Mouse (Mus musculus) liver, embryonic 13.5 days (tissue): ENCODE measurements around the gene Slc39a7. TPM values are rescaled to one million over a fixed set of nuclear protein-coding genes. Genes with fewer than 3 reads are reported as not detected.
"Not testable (repeated sequence)": the region's sequence is repeated elsewhere in the genome, so short reads cannot be mapped to it uniquely, and the experiment has no call there.

Source experiments
- ATAC-seq: fragments of 200-750 bp; cut with Nextera tagmentation; 2 replicates; pipeline ENCODE4 v1.8.0; 2017; ENCODE audit warnings: low read depth, mild to moderate bottlenecking, moderate number of reproducible peaks, moderate library complexity
- DNase-seq: peaks from one replicate; pipeline ENCODE4 v3.0.0; 2022
- H3K27ac ChIP-seq: fragments of 300-500 bp; sonication (generic); 2 replicates; pipeline ENCODE4 v1.5.1; 2015; ENCODE audit warnings: moderate library complexity, mild to moderate bottlenecking, inconsistent platforms
- H3K27me3 ChIP-seq: fragments of 300-500 bp; sonication (generic); 2 replicates; pipeline ENCODE4 v1.6.1; 2015; ENCODE audit warnings: mild to moderate bottlenecking, inconsistent platforms
- H3K36me3 ChIP-seq: fragments of 300-500 bp; sonication (generic); 2 replicates; pipeline ENCODE4 v1.6.1; 2015; ENCODE audit warnings: mild to moderate bottlenecking, inconsistent platforms
- H3K4me1 ChIP-seq: fragments of 300-500 bp; sonication (generic); replicated peaks from 2 replicates; pipeline ENCODE4 v1.6.1; 2015; ENCODE audit warnings: inconsistent platforms
- H3K4me2 ChIP-seq: fragments of 300-500 bp; sonication (generic); 2 replicates; pipeline ENCODE4 v1.6.1; 2015; ENCODE audit warnings: inconsistent platforms, mild to moderate bottlenecking, moderate library complexity
- H3K4me3 ChIP-seq: fragments of 300-500 bp; sonication (generic); replicated peaks from 2 replicates; pipeline ENCODE4 v1.5.1; 2015; ENCODE audit warnings: mild to moderate bottlenecking, inconsistent platforms
- H3K9ac ChIP-seq: fragments of 300-500 bp; sonication (generic); 2 replicates; pipeline ENCODE4 v1.6.1; 2015; ENCODE audit warnings: mild to moderate bottlenecking, inconsistent platforms
- H3K9me3 ChIP-seq: fragments of 300-500 bp; sonication (generic); replicated peaks from 2 replicates; pipeline ENCODE4 v1.6.1; 2016; ENCODE audit warnings: inconsistent platforms
- WGBS: fragments of 180-500 bp; shearing (Covaris S2); methylation state at CpG from one replicate; pipeline ENCODE4 v1.1.7; 2015; ENCODE audit not compliant: insufficient replicate concordance; 5-methylcytosine and 5-hydroxymethylcytosine counted together
- polyA plus RNA-seq: library from polyadenylated mRNA; unstranded; fragments of >200 nt; fragmentation: Nextera tagmentation; extraction: Ambion mirVana; gene quantifications from 2 replicates; pipeline ENCODE4 v1.2.1, GENCODE M21; 2015

Slc39a7 gene
- polyA plus RNA-seq, 1 experiment from 2014 or later: 71.7 TPM

DNA sequence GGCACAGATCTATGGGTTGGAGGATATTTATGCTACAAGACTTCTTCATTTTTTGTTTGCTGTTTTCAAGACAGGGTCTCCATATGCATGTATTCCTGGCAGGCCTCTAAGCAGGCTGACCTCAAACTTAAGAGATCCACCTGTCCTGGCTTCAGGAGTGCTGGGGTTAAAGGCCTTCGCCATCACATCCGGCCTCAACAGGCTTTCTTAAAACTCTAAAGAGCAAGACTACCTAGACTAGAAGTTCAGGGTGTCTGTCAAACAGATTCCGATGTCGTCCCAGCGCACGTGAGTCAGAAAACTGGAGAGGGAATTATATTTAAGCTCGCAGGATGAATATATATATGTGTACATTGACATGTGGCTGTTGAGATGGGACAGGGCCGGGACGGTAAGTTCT, 7.8 kb downstream of the Slc39a7 start:
- H3K36me3 ChIP-seq: peaks cover 42% of the 10 kb centered on the region
- DNase-seq (no peak), ATAC-seq (no peak)
- peak overlapping the region; percentile 98 for H3K4me2 ChIP-seq
- H3K9me3 ChIP-seq: peaks cover 26% of the 10 kb centered on the region
- H3K9ac ChIP-seq: peak overlapping the region; percentile 87
- H3K27me3 ChIP-seq: no peaks in the 10 kb centered on the region
- no peak overlapping the region for H3K27ac ChIP-seq
- peak overlapping the region; percentile 80 for H3K4me3 ChIP-seq
- 67% methylated on average over 9 of the region's 9 CpGs for WGBS
- H3K4me1 ChIP-seq: peaks cover 48% of the 10 kb centered on the region

DNA sequence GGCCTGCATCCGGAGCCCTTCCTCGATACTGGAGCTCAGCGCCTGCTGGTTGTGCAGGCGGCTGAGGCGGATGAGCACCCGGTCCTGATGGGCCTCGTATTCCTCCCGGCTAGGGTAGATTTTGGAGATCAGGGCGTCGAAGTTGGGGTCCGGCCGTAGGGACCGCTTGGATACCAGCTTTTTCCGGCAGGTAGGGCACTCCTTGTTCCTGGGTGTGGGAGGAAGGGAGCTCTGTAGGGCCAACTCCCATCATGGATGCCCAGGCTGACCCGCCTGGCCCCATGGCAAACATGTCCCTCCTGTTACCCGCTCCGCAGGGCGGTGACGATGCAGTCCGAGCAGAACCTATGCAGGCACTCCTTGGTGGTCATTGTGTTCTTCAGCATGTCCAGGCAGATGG, 8.5 kb downstream of the Slc39a7 start:
- H3K27me3 ChIP-seq: no peaks in the 10 kb centered on the region
- no peak for DNase-seq
- H3K4me3 ChIP-seq: no peak overlapping the region
- no peak overlapping the region for H3K4me2 ChIP-seq
- peaks cover 36% of the 10 kb centered on the region for H3K36me3 ChIP-seq
- H3K4me1 ChIP-seq: peaks cover 41% of the 10 kb centered on the region
- H3K9me3 ChIP-seq: peaks cover 26% of the 10 kb centered on the region
- H3K9ac ChIP-seq: no peak overlapping the region
- ATAC-seq: no peak
- H3K27ac ChIP-seq: no peak overlapping the region
- 94% methylated on average over 20 of the region's 20 CpGs for WGBS

DNA sequence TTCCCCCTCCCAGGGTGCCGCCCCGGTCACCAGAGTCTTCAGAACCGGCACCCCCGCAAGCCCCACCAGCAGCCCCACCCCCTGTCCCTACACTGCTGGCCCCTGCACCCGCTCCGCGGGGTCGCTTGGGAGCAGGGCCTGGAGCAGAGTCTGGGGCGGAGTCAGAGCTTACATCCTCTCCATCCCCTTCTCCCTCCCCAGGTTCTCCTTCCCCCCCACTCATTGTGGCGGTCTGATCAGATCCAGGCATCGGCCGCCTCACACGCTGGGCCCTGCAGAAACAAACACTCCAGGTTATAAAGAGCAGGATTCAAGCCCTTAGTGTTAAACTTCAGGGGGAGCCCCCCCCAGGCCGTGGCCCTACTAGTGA, 9.1 kb downstream of the Slc39a7 start:
- WGBS: 84% methylated on average over 14 of the region's 14 CpGs
- Histone ChIP-seq H3K9me3 (peaks cover 26% of the 10 kb centered on the region), H3K4me3 (no peak overlapping the region), H3K9ac (no peak overlapping the region), H3K36me3 (peaks cover 36% of the 10 kb centered on the region), H3K4me2 (no peak overlapping the region), H3K4me1 (peaks cover 35% of the 10 kb centered on the region), H3K27ac (no peak overlapping the region), H3K27me3 (no peaks in the 10 kb centered on the region)
- DNase-seq (no peak), ATAC-seq (no peak)

DNA sequence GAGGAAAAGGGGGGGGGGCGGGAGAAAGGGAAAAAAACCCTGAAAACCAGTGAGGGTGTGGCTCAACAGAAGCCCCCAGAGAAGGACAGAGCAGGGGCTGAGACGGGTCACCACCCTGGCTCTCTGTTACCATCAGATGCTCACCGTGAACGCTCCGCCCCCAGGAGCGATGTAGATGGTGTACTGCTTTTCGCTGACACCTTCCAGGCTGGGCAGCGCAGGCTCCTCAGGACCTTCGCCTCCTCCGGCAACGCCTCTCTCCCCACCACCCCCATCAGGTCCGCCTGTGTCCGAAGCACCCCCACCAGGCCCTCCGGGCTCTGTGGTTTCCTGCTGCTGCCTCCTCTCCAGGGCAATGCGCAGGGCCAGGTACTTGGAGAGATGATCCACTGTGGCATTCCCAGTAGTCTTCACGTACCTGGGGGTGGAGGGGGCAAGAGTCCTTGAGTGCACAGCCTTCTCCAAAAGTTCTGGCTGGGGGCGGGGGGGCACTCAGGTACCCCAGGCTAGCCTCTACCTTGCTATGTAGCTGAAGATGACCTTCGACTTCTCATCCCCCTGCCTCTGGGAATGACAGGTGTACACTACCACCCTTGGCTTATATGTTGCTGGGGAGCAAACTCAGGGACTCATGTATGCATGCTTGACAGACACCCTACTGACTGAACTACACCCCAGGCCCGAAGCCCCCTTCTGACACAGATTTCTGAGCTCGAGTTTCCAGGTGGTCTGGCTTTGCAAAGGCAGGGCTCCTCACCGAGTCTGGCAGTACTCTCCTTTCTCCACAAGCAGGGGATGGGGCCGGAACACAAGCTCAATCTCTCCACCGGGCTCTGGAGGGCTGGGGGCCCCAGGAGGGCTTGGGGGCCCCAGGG, 9.7 kb downstream of the Slc39a7 start:
- no peak for DNase-seq

DNA sequence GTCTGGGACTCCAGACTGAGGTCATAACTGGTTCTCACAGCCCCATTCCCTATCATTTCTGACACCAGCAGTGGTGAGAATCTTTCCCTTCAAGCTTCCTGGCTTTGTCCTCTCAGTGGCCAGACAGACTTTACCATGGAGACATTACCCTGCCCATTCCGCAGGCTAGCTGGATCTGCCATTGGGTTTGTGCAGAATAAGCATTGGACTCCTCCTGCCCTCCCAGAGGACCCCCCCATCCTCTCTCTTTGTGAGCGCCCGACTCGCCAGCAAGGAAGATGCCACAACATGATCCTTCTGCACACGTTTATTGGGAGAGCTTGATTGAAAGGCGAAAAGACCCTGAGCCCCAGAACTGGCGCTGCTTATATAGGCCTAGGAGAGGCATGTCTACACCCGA, 18.0 kb downstream of the Slc39a7 start:
- H3K36me3 ChIP-seq: peaks cover 2% of the 10 kb centered on the region; the same call in 1 of the 2 replicates
- no peak overlapping the region for H3K4me3 ChIP-seq
- no peaks in the 10 kb centered on the region; the same call in 1 of the 2 replicates for H3K9me3 ChIP-seq
- H3K27ac ChIP-seq: no peak overlapping the region
- WGBS: 86% methylated on average over 8 of the region's 8 CpGs
- DNase-seq (no peak), ATAC-seq (no peak)
- no peak overlapping the region for H3K9ac ChIP-seq
- H3K4me2 ChIP-seq: no peak overlapping the region
- H3K27me3 ChIP-seq: peaks cover 7% of the 10 kb centered on the region; the same call in 1 of the 2 replicates
- H3K4me1 ChIP-seq: no peaks in the 10 kb centered on the region

More for the DNA sequence above, 9.7 kb downstream of the Slc39a7 start:
- H3K27ac ChIP-seq: no peak overlapping the region
- ATAC-seq: no peak
- 85% methylated on average over 23 of the region's 23 CpGs for WGBS
- H3K4me3 ChIP-seq: no peak overlapping the region
- H3K4me2 ChIP-seq: no peak overlapping the region
- H3K9ac ChIP-seq: no peak overlapping the region
- peaks cover 36% of the 10 kb centered on the region for H3K36me3 ChIP-seq
- H3K9me3 ChIP-seq: peaks cover 26% of the 10 kb centered on the region
- peaks cover 29% of the 10 kb centered on the region for H3K4me1 ChIP-seq
- no peaks in the 10 kb centered on the region for H3K27me3 ChIP-seq

DNA sequence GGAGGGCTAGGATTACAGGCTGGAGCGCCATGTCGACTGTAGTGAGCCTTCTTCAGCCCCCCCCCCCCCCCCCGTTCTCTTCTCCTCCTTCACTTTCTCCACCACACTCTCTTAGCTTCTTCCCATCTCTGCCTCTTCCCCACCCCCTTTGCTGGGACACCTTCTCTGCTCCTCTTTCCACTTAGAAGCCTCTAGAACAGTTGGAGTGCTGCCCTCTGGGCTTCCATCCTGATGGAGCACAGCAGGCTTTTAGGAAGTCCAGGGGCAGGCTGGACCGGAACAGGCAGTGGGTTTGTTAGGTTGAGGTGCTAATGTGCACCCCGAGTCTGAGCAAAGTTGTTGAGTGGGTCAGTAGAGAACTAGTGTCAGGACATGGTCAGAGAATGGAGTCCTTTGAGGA, 21.3 kb downstream of the Slc39a7 start:
- no peak for ATAC-seq
- H3K36me3 ChIP-seq: peaks cover 2% of the 10 kb centered on the region; the same call in 1 of the 2 replicates
- H3K27me3 ChIP-seq: peaks cover 17% of the 10 kb centered on the region; the same call in 1 of the 2 replicates
- H3K27ac ChIP-seq: no peak overlapping the region
- 57% methylated on average over 5 of the region's 5 CpGs for WGBS
- no peaks in the 10 kb centered on the region; the same call in 1 of the 2 replicates for H3K9me3 ChIP-seq
- H3K4me2 ChIP-seq: no peak overlapping the region
- H3K9ac ChIP-seq: no peak overlapping the region
- H3K4me3 ChIP-seq: no peak overlapping the region
- DNase-seq: no peak
- no peaks in the 10 kb centered on the region for H3K4me1 ChIP-seq

DNA sequence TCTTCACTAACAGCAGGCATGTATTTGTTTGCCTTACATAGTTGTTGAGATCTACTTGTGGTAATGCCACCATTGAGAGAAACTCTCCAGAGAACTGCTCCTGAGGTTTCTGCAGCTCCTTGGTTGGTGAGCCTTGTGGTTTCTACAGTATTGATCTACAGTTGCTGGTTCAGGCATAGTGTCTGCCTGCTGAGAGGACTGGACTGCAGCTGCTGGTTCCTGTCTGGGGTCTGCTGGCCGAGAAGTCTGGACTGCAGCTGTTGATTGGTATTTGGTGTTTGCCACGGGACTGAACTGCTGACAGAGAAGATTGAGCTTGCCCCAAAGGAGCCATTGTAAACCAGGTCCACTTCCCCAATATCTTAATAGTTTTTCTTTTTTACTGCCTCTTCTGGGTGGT, 24.9 kb downstream of the Slc39a7 start:
- H3K27me3 ChIP-seq: peaks cover 22% of the 10 kb centered on the region; the same call in 1 of the 2 replicates
- ATAC-seq (no peak), DNase-seq (no peak)
- no peak overlapping the region for H3K4me2 ChIP-seq
- no peak overlapping the region for H3K4me3 ChIP-seq
- no peak overlapping the region for H3K27ac ChIP-seq
- no peaks in the 10 kb centered on the region for H3K36me3 ChIP-seq
- no peaks in the 10 kb centered on the region for H3K9me3 ChIP-seq
- no peaks in the 10 kb centered on the region for H3K4me1 ChIP-seq
- H3K9ac ChIP-seq: no peak overlapping the region
- 36% methylated on average over 2 of the region's 2 CpGs for WGBS

DNA sequence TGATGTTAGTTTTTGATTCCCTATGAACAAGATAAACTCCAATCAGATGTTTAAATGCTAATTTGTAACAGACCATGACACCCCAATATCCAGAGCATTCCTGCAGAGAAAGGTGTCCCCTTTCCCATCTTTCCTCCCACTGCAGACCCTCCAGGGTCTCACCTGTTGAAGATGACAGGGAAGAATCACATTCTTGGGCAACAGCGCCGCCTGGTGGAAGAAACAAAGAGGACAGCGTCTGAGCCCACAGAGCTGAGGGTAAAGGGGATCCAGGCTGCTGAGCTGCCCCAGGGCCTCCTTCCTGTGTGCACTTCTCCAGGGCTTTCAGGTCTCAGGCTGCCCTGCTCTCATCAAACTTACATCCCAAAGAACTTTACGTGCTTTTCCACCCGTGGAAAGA, 28.1 kb downstream of the Slc39a7 start:
- WGBS: 6% methylated on average over 5 of the region's 5 CpGs

DNA sequence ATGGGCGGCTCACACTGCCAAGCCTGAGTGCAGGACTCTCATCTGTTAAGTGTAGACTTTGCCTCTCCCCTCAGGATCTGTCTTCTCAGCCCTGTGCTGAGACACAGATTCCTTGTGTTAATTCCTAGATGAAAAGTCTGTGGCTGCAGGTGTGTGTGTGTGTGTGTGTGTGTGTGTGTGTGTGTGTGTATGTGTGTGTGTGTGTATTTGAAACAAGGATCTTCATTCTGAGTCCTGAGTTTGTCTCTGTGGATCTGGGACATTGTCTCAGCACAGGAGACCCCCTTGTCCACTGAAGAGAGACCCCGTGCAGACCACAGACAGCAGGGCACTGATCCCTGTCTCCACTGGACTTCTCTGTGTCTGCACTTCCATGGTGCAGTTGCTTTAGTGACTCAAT, 30.7 kb downstream of the Slc39a7 start:
- Histone ChIP-seq H3K27me3 (peaks cover 42% of the 10 kb centered on the region), H3K4me1 (peaks cover 18% of the 10 kb centered on the region), H3K4me2 (peak overlapping the region; percentile 98), H3K4me3 (peak overlapping the region; percentile 69; the same call in 1 of the 2 replicates)
- not testable (repeated sequence) for H3K9ac ChIP-seq, H3K27ac ChIP-seq, H3K9me3 ChIP-seq, ATAC-seq, DNase-seq, H3K36me3 ChIP-seq
- 47% methylated on average over 2 of the region's 2 CpGs for WGBS

More for the DNA sequence above, 28.1 kb downstream of the Slc39a7 start:
- no peak for DNase-seq
- H3K27me3 ChIP-seq: peaks cover 46% of the 10 kb centered on the region
- H3K9ac ChIP-seq: no peak overlapping the region
- no peak overlapping the region for H3K4me3 ChIP-seq
- no peaks in the 10 kb centered on the region for H3K9me3 ChIP-seq
- H3K27ac ChIP-seq: no peak overlapping the region
- ATAC-seq: no peak
- peaks cover 18% of the 10 kb centered on the region for H3K4me1 ChIP-seq
- no peaks in the 10 kb centered on the region for H3K36me3 ChIP-seq
- H3K4me2 ChIP-seq: no peak overlapping the region

DNA sequence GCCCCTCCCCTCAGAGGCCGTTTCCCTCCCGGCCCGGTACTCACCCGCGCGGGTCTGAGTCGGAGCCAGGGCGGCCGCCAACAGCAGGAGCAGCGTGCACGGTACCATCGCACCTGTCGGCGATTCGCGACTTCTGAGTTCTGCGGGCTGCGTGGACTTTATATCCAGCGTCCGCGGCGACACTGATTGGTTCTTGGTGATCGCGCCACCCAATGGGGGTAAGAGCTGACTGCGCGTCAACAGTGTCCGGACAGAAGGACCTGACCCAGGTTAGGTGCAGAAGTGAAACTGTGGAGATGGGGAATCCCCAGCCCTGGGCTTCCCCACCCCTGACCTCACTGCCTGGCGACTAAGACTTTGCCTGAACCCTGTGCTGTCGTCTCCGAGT, 31.3 kb downstream of the Slc39a7 start, which contains the start of gene H2-K1:
TSS of gene H2-K1 (minus strand) at position 198 of the 388 bp plus-strand sequence.
- H3K27me3 ChIP-seq: peaks cover 36% of the 10 kb centered on the region
- peak within 1 kb of the TSS; percentile 58 for H3K27ac ChIP-seq
- H3K4me3 ChIP-seq: peak within 1 kb of the TSS; percentile 69
- 1% methylated on average over 29 of the region's 30 CpGs for WGBS
- H3K36me3 ChIP-seq: no peaks in the 10 kb centered on the region
- H3K4me2 ChIP-seq: peak within 1 kb of the TSS; percentile 98
- H3K9ac ChIP-seq: peak within 1 kb of the TSS; percentile 75
- H3K9me3 ChIP-seq: no peaks in the 10 kb centered on the region
- DNase-seq (peak; percentile 65), ATAC-seq (peak; percentile 84)
- peaks cover 18% of the 10 kb centered on the region for H3K4me1 ChIP-seq

DNA sequence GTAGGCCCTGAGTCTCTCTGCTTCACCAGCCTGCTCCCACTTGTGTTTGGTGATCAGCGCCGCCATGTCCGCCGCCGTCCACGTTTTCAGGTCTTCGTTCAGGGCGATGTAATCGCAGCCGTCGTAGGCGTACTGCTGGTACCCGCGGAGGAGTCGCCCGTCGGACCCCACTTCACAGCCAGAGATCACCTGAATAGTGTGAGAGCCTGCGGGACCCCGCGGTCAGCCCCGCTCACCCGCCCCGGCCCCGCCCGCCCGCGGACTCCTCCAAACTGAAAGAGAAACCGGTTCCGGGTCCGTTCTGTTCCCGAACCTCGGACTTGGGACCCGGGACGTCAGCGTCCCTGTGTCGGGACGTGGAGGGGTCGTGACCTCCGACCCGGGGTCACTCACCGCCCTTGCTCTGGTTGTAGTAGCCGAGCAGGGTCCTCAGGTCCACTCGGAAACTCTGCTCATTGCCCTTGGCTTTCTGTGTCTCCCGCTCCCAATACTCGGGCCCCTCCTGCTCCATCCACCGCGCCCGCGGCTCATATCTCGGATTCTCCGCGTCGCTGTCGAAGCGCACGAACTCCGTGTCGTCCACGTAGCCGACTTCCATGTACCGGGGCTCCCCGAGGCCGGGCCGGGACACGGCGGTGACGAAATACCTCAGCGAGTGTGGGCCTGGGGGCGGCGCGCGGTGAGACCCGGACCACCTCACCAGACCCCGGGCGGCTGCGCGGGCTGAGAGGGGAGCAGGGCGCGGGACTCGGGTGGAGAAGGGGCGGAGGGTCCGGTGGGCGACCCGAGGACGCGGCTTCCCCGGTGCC, 31.9 kb downstream of the Slc39a7 start:
- DNase-seq (peak; percentile 23), ATAC-seq (peak; percentile 42)
- WGBS: 1% methylated on average over 87 of the region's 87 CpGs
- H3K4me1 ChIP-seq: peaks cover 18% of the 10 kb centered on the region
- H3K9ac ChIP-seq: peak overlapping the region; percentile 75
- no peaks in the 10 kb centered on the region for H3K9me3 ChIP-seq
- H3K27me3 ChIP-seq: peaks cover 36% of the 10 kb centered on the region
- peak overlapping the region; percentile 69 for H3K4me3 ChIP-seq
- peak overlapping the region; percentile 98 for H3K4me2 ChIP-seq
- no peaks in the 10 kb centered on the region for H3K36me3 ChIP-seq
- peak overlapping the region; percentile 58 for H3K27ac ChIP-seq
